Mouse (Mus musculus) embryonic fibroblast, embryonic 13.5 days (primary cell): ENCODE measurements around the gene Nmrk1.

Experiments used
- CTCF ChIP-seq: IDR thresholded peaks from 2 replicates; pipeline ENCODE4 v1.5.1; 2011; ENCODE audit warnings: mild to moderate bottlenecking, control low read depth, low read length, moderate library complexity, borderline replicate concordance; ENCODE audit not compliant: insufficient read depth
- POLR2A ChIP-seq: IDR thresholded peaks from 2 replicates; pipeline ENCODE4 v1.6.1; 2011; ENCODE audit warnings: low read depth, mild to moderate bottlenecking, control low read depth, low read length, moderate library complexity

GRCm38 (mm10) chr19:18650473-18650872 lies 18.7 kb downstream of the Nmrk1 start:
- no peak for TF ChIP-seq POLR2A
- TF ChIP-seq CTCF, result no peak
